Mouse (Mus musculus) kidney, adult 2 months (tissue): ENCODE measurements around the gene Crocc2.

Experiments
- CTCF ChIP-seq: fragments of 200-500 bp; conservative IDR thresholded peaks from 2 replicates; pipeline ENCODE4 v1.5.1; 2011; ENCODE audit warnings: low read depth, mild to moderate bottlenecking, control low read depth, low read length, moderate library complexity, mixed read lengths; ENCODE audit not compliant: insufficient read depth, insufficient read length
- POLR2A ChIP-seq: fragments of 200-500 bp; IDR thresholded peaks from one replicate; pipeline ENCODE4 v1.6.1; 2011; ENCODE audit warnings: low read depth, low read length, control low read depth

- TF ChIP-seq CTCF (no peak), POLR2A (no peak)
Observed at GRCm38 (mm10) chr1:93125256-93125655, 43.3 kb upstream of the Crocc2 start.
